Mouse (Mus musculus) stomach, postnatal 0 days (tissue): ENCODE results near the gene Gtf3c2.

Experiments
- CTCF ChIP-seq: IDR thresholded peaks from 2 replicates; pipeline ENCODE4 v1.5.1; 2016; ENCODE audit warnings: antibody characterized with exemption, low read depth, mild to moderate bottlenecking, moderate library complexity
- EP300 ChIP-seq: optimal IDR thresholded peaks from 2 replicates; pipeline ENCODE3; 2016; ENCODE audit warnings: antibody characterized with exemption

- TF ChIP-seq CTCF (no peak), EP300 (no peak)
These were observed 13.8 kb upstream of the Gtf3c2 start for GRCm38 (mm10) chr5:31193631-31194281.
